Mouse (Mus musculus): ENCODE results near the gene Tet3. TPM values are rescaled to one million over a fixed set of nuclear protein-coding genes. Genes with fewer than 3 reads are reported as not detected.

Tet3 gene
- polyA plus RNA-seq (2012; rRNA removed), result 21.1 and 22.9 TPM in 2 replicates

DNA sequence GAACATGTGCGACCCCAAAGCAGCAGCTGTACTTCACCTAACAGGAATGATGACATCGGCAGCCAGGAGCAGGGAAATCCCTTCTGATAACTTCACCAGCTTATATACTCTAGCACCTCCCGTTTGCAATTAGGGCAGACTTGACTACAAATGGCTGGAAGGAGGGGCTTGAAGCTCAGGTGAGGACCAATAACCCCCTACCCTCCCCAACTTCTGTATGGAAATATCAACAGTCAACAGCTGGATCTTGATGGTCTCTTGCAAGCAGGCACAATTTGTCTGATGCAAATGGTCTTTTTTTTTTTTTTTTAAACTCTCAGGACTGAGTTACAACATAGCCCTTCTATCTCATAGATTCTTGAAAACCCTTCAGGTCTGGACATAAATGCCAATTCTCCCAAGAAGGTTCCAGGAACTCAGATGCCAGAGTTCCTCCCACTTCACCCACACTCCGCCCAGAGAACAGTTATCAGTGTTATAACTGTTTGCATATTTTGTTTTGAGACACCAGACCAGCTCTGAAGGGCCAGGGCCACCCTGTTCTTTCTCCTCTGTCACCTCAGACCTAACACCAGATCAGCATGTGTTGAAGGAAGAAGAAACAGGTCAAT, at the start of gene Tet3:
TSS of gene Tet3 (minus strand) at position 51 of the 611 bp plus-strand sequence.
- 76% methylated on average over 4 of the region's 4 CpGs for whole genome bisulfite sequencing
- Histone ChIP-seq H3K4me3 (ENCODE audit: extremely low read depth, insufficient read depth, insufficient read length) (no peak within 1 kb of the TSS), H3K27ac (ENCODE audit: insufficient read depth, low read length) (no peak within 1 kb of the TSS), H3K27me3 (ENCODE audit: control insufficient read depth, insufficient read depth, low read length) (no peaks in the 10 kb centered on the region), H3K36me3 (ENCODE audit: control insufficient read depth, insufficient read depth, low read length) (no peaks in the 10 kb centered on the region), H3K4me1 (ENCODE audit: control insufficient read depth, insufficient read depth, insufficient read length) (peaks cover 12% of the 10 kb centered on the region)
- TF ChIP-seq CTCF (IDR thresholded peaks at IDR 0.05; ENCODE audit: extremely low read depth, insufficient read depth, insufficient read length, insufficient replicate concordance) (no peak), POLR2A (IDR thresholded peaks at IDR 0.05; ENCODE audit: low read depth, low read length) (no peak)
- DNase-seq (ENCODE audit: low read depth in 1 of 2, low spot score in 2 of 2), result no peak

GRCm38 (mm10) chr6:83507168-83507546, 48.3 kb upstream of the Tet3 start:
- Histone ChIP-seq H3K27me3 (ENCODE audit: control insufficient read depth, insufficient read depth, low read length) (no peaks in the 10 kb centered on the region), H3K36me3 (ENCODE audit: control insufficient read depth, insufficient read depth, low read length) (0 out of 2 replicates have a peak, but pooled peaks cover 1% of the 10 kb centered on the region), H3K27ac (ENCODE audit: insufficient read depth, low read length) (peak overlapping the region; percentile 60), H3K4me3 (ENCODE audit: extremely low read depth, insufficient read depth, insufficient read length) (no peak overlapping the region), H3K4me1 (ENCODE audit: control insufficient read depth, insufficient read depth, insufficient read length) (peaks cover 10% of the 10 kb centered on the region; the same call in 1 of the 2 replicates)
- WGBS, result 27% methylated on average over 6 of the region's 6 CpGs
- no peak for TF ChIP-seq POLR2A (IDR thresholded peaks at IDR 0.05; ENCODE audit: low read depth, low read length)
- no peak for TF ChIP-seq CTCF (IDR thresholded peaks at IDR 0.05; ENCODE audit: extremely low read depth, insufficient read depth, insufficient read length, insufficient replicate concordance)
- no peak for DNase-seq (ENCODE audit: low read depth in 1 of 2, low spot score in 2 of 2)

DNA sequence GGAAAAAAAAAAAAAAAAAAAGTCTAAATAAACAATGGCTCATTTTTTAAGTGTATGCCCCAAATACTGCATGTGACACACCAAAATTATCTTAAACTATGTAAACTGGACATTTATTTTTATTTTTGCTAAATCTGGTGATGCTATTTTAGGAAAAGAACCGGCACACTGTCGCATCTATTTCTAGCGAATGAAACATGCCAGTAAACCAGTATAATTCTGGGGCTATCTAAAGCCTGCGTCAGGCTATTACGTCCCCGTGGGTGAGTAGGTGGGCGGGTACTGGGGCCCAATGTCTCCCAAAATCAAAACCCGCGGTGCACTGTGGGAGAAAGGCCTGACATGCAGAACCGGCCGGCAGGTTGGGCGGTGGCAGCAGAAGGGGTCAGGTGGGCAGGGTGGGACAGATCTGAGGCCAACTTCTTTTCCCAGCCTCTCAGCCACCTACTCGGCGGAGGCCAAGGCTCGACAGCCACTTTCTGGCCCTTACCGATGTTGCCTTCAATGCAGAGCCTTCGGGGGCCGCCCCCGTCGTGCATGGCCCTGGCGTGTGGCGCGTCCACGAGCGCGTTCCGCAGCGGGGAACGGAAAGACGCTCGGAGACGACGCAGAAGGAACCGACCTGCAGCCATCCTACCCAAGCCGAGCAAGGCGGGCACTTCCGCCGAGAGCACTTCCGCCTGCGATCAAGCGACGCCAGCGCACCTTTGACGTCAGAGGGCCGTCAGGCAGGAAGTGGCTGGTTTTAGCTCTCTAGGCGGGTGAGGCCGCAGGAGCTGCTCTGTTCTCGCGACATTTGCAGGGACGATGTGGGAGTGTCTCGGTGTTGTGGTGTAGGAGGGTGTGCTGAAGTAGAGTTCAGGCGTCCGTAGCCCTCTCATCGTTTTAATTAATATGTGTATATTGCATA, 47.6 kb upstream of the Tet3 start, which contains the start of gene Dguok:
TSS of gene Dguok (minus strand) at position 712 of the 910 bp plus-strand sequence.
- DNase-seq (ENCODE audit: low read depth in 1 of 2, low spot score in 2 of 2), result peak; percentile 98 to 99
- Histone ChIP-seq H3K27ac (ENCODE audit: insufficient read depth, low read length) (peak within 1 kb of the TSS; percentile 98), H3K36me3 (ENCODE audit: control insufficient read depth, insufficient read depth, low read length) (0 out of 2 replicates have a peak, but pooled peaks cover 1% of the 10 kb centered on the region), H3K4me1 (ENCODE audit: control insufficient read depth, insufficient read depth, insufficient read length) (peaks cover 10% of the 10 kb centered on the region; the same call in 1 of the 2 replicates), H3K4me3 (ENCODE audit: extremely low read depth, insufficient read depth, insufficient read length) (peak within 1 kb of the TSS; percentile 81), H3K27me3 (ENCODE audit: control insufficient read depth, insufficient read depth, low read length) (no peaks in the 10 kb centered on the region)
- WGBS, result under 1% methylated on average over 54 of the region's 54 CpGs
- TF ChIP-seq CTCF (IDR thresholded peaks at IDR 0.05; ENCODE audit: extremely low read depth, insufficient read depth, insufficient read length, insufficient replicate concordance), result no peak
- peak; percentile 7; the same call in 1 of the 2 replicates for TF ChIP-seq POLR2A (IDR thresholded peaks at IDR 0.05; ENCODE audit: low read depth, low read length)

- 0 out of 2 replicates have a peak, but pooled peaks cover 1% of the 10 kb centered on the region for H3K36me3 ChIP-seq (ENCODE audit: control insufficient read depth, insufficient read depth, low read length)
- DNase-seq (ENCODE audit: low read depth in 1 of 2, low spot score in 2 of 2), result no peak
- H3K27ac ChIP-seq (ENCODE audit: insufficient read depth, low read length), result no peak overlapping the region
- TF ChIP-seq CTCF (IDR thresholded peaks at IDR 0.05; ENCODE audit: extremely low read depth, insufficient read depth, insufficient read length, insufficient replicate concordance) (no peak), POLR2A (IDR thresholded peaks at IDR 0.05; ENCODE audit: low read depth, low read length) (no peak)
- 88% methylated on average over 4 of the region's 4 CpGs for WGBS
- peaks cover 10% of the 10 kb centered on the region; the same call in 1 of the 2 replicates for H3K4me1 ChIP-seq (ENCODE audit: control insufficient read depth, insufficient read depth, insufficient read length)
- no peaks in the 10 kb centered on the region for H3K27me3 ChIP-seq (ENCODE audit: control insufficient read depth, insufficient read depth, low read length)
- H3K4me3 ChIP-seq (ENCODE audit: extremely low read depth, insufficient read depth, insufficient read length), result no peak overlapping the region
These were observed 46.7 kb upstream of the Tet3 start for GRCm38 (mm10) chr6:83505554-83505953.

- DNase-seq (ENCODE audit: low read depth in 1 of 2, low spot score in 2 of 2), result no peak
- H3K27me3 ChIP-seq (ENCODE audit: control insufficient read depth, insufficient read depth, low read length), result no peaks in the 10 kb centered on the region
- 0 out of 2 replicates have a peak, but pooled peaks cover 1% of the 10 kb centered on the region for H3K36me3 ChIP-seq (ENCODE audit: control insufficient read depth, insufficient read depth, low read length)
- H3K4me3 ChIP-seq (ENCODE audit: extremely low read depth, insufficient read depth, insufficient read length), result no peak overlapping the region
- H3K4me1 ChIP-seq (ENCODE audit: control insufficient read depth, insufficient read depth, insufficient read length), result peaks cover 10% of the 10 kb centered on the region; the same call in 1 of the 2 replicates
- no peak overlapping the region for H3K27ac ChIP-seq (ENCODE audit: insufficient read depth, low read length)
- no peak for TF ChIP-seq CTCF (IDR thresholded peaks at IDR 0.05; ENCODE audit: extremely low read depth, insufficient read depth, insufficient read length, insufficient replicate concordance)
- no peak for TF ChIP-seq POLR2A (IDR thresholded peaks at IDR 0.05; ENCODE audit: low read depth, low read length)
- 64% methylated on average over 3 of the region's 3 CpGs for WGBS
These were observed 44.5 kb upstream of the Tet3 start for GRCm38 (mm10) chr6:83503361-83503760.

DNA sequence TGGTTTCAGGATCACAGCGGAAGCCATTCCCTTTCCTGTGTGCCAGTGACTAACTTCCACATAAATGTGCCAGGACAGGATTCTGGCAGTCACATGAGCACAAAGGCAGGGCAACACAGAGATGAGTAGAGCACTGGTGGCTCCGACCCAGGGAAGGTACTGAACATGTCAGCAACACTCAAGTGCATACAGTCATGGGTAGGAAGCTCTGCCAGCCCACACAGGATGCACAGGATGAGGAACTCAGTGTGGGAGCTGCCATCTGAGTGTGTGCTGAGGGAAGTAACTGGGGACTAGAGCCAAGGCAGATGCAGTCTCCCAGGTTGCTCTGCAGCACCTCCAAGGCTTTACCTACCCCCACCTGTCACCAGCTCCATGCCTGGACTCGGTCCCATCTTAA, 43.8 kb upstream of the Tet3 start:
- 0 out of 2 replicates have a peak, but pooled peaks cover 1% of the 10 kb centered on the region for H3K36me3 ChIP-seq (ENCODE audit: control insufficient read depth, insufficient read depth, low read length)
- 33% methylated on average over 3 of the region's 3 CpGs for WGBS
- peak overlapping the region; percentile 17 for H3K27ac ChIP-seq (ENCODE audit: insufficient read depth, low read length)
- TF ChIP-seq POLR2A (IDR thresholded peaks at IDR 0.05; ENCODE audit: low read depth, low read length) (no peak), CTCF (IDR thresholded peaks at IDR 0.05; ENCODE audit: extremely low read depth, insufficient read depth, insufficient read length, insufficient replicate concordance) (no peak)
- no peak for DNase-seq (ENCODE audit: low read depth in 1 of 2, low spot score in 2 of 2)
- H3K4me1 ChIP-seq (ENCODE audit: control insufficient read depth, insufficient read depth, insufficient read length), result peaks cover 10% of the 10 kb centered on the region; the same call in 1 of the 2 replicates
- H3K27me3 ChIP-seq (ENCODE audit: control insufficient read depth, insufficient read depth, low read length), result no peaks in the 10 kb centered on the region
- no peak overlapping the region for H3K4me3 ChIP-seq (ENCODE audit: extremely low read depth, insufficient read depth, insufficient read length)
